Mouse (Mus musculus): ENCODE data around the gene Arih1.

- TF ChIP-seq FLI1 (IDR thresholded peaks at IDR 0.05; ENCODE audit: low read length) (no peak), GATA1 (IDR thresholded peaks at IDR 0.05; ENCODE audit: borderline replicate concordance, low read length) (no peak)
These were observed 4.0 kb downstream of the Arih1 start for GRCm38 (mm10) chr9:59482419-59482818.

Data from megakaryocyte, embryonic 14.5 days (primary cell).